Mouse (Mus musculus): ENCODE data around the gene Apol7b. TPM values are rescaled to one million over a fixed set of nuclear protein-coding genes. Genes with fewer than 3 reads are reported as not detected.
"Not testable (repeated sequence)": the region's sequence is repeated elsewhere in the genome, so short reads cannot be mapped to it uniquely, and the experiment has no call there.

Apol7b gene
- polyA plus RNA-seq, 1 experiment from 2014 or later, result not detected

DNA sequence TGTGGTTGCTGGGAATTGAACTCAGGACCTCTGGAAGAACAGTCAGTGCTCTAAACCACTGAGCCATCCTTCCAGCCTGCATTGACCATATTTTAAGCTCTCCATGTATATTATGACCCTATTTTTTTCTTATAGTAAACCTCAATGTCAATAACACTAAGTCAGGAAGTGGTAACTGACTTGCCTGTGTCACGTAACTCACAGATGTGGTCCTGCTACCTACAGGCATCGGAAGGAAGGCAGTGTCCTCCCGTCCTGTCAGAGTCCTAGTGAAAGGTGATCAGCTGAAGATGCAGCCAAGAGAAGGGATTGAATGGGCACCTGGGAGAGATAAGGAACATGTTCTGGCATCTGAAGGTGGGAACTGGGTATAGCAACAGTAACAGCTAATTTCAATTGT lies 27.6 kb downstream of the Apol7b start:
- not testable (repeated sequence) for H3K27me3 ChIP-seq; H3K4me3 ChIP-seq (replicated peaks); H3K36me3 ChIP-seq (replicated peaks); ATAC-seq (ENCODE audit: insufficient read depth); H3K4me2 ChIP-seq; H3K27ac ChIP-seq (replicated peaks); H3K9me3 ChIP-seq (replicated peaks); H3K9ac ChIP-seq; H3K4me1 ChIP-seq (replicated peaks)
- no CpG with 5 or more reads among the region's 3 CpGs for WGBS (ENCODE audit: insufficient replicate concordance)

DNA sequence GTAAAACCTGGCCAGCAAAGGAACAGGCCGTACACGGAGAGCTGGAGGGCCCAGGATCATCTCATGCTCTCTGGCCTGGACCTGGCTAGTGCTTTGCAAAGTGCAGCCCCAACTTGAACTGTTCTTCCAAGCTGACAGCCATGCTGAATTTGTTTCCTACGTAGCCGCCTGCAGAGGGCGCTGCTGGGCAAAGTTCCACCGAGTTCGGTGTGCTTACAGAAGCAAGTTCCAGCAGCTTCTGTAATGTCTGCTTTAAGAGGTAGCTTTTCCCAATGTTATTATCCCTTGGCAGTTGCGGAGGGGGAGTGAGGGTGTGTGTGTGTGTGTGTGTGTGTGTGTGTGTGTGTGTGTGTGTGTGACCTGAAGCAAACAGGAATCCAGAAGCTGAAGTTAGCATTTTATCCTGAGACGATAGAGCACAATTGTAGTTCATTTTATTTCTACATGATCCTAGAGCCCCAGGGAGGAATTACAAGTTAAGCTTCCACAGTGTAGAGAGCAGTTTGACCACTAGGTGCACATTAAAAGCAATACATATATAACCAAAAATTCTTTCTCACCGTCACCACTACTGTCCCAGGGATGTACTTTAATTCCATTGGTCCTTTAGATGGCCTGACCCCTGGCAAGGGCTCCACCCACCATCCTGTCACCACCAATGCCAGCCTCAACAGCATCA lies 30.5 kb downstream of the Apol7b start:
- H3K9me3 ChIP-seq (replicated peaks); H3K9ac ChIP-seq; H3K4me3 ChIP-seq (replicated peaks); H3K27me3 ChIP-seq; H3K4me2 ChIP-seq; ATAC-seq (ENCODE audit: insufficient read depth); H3K36me3 ChIP-seq (replicated peaks); H3K27ac ChIP-seq (replicated peaks); H3K4me1 ChIP-seq (replicated peaks): not testable (repeated sequence)
- WGBS (ENCODE audit: insufficient replicate concordance), result 9% methylated on average over 3 of the region's 10 CpGs

DNA sequence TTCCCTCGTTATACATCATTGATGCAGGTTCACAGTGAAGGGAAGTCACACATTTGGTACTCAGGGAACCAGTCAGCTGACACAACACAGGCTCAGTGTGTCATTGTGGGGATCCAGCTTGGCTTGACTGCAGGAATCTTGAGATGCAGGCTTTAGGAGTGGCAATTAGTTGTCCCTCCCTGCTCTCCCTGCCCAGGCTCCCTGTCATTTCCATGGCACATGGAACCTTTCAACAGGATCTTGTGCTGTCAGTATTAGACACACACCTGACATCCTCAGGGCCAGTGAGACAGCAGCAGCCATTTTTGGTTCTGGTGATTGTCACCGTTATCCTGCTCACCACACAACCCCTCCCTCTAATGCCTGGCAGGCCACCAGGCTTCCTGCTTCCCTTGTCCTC lies 31.6 kb downstream of the Apol7b start:
- H3K9ac ChIP-seq; H3K4me2 ChIP-seq; H3K27me3 ChIP-seq; H3K9me3 ChIP-seq (replicated peaks); ATAC-seq (ENCODE audit: insufficient read depth); H3K4me3 ChIP-seq (replicated peaks); H3K4me1 ChIP-seq (replicated peaks); H3K36me3 ChIP-seq (replicated peaks); H3K27ac ChIP-seq (replicated peaks): not testable (repeated sequence)
- WGBS (ENCODE audit: insufficient replicate concordance), result 43% methylated on average over 2 of the region's 2 CpGs

DNA sequence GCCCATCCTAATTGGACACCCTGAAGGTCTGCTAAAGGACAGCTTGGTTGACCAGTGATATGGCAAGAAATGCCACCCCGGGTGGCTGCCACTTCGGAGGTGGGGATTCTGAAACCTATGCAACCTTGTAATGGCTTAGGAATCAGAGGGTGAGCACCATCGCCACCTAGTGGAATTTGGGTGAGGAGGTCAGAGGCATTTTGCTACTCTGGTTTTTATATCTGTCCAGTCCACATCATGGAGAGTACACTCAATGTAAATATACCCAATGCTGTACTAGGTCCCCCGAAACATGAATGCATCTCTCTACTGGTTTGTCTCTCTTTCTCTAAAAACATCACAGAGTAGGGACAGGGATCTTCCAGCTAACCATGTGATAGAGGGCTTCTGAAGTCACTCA lies 34.6 kb downstream of the Apol7b start:
- H3K27ac ChIP-seq (replicated peaks); ATAC-seq (ENCODE audit: insufficient read depth); H3K36me3 ChIP-seq (replicated peaks); H3K9me3 ChIP-seq (replicated peaks); H3K4me2 ChIP-seq; H3K4me3 ChIP-seq (replicated peaks); H3K27me3 ChIP-seq; H3K4me1 ChIP-seq (replicated peaks); H3K9ac ChIP-seq: not testable (repeated sequence)
- WGBS (ENCODE audit: insufficient replicate concordance), result 18% methylated on average over 4 of the region's 4 CpGs

DNA sequence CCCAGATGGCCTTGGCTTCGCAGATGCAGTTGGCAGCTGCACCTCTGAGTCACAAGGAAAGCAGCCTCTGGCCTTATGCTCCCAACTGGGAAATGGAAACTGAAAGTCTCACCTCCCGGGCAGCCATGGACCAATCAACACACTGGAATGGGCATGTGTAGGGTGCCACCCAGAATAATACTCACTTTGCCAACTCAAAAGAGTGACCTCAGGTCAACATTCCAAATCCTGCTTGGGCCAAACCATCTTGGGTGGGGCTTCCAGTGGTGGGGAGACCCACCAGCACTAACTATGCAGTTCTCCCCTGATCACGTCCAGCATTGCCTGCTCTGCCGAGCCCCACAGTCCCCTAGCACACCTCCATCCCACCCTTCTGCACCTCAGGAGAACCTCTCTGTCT lies 36.3 kb downstream of the Apol7b start, which contains the start of gene Apol9a:
Gene Apol9a (minus strand): TSS at position 101 of the 400 bp plus-strand sequence.
- WGBS (ENCODE audit: insufficient replicate concordance), result 25% methylated on average over 1 of the region's 4 CpGs
- H3K9me3 ChIP-seq (replicated peaks); H3K4me1 ChIP-seq (replicated peaks); H3K4me3 ChIP-seq (replicated peaks); ATAC-seq (ENCODE audit: insufficient read depth); H3K27ac ChIP-seq (replicated peaks); H3K36me3 ChIP-seq (replicated peaks); H3K9ac ChIP-seq; H3K4me2 ChIP-seq; H3K27me3 ChIP-seq: not testable (repeated sequence)

DNA sequence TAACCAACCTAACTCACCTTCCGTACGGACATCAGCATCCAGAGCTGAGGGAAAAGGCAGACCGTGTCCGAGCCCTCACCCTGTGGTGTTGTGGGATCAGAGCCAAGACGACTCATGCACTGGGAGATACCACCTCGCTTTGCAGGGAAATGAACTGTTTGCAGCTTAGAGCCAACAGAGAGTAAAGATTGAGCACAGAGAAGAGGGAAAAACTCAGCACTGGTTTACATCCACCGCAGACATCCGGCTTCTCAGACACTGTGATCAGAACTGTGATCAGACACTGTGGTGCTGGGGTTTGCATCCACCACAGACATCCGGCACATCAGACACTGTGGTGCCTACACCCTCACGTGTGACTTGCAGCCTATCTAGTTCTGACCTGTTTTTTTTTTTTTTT lies 40.9 kb downstream of the Apol7b start:
- ATAC-seq (ENCODE audit: insufficient read depth); H3K4me1 ChIP-seq (replicated peaks); H3K9ac ChIP-seq; H3K27ac ChIP-seq (replicated peaks); H3K27me3 ChIP-seq; H3K9me3 ChIP-seq (replicated peaks); H3K4me3 ChIP-seq (replicated peaks); H3K4me2 ChIP-seq; H3K36me3 ChIP-seq (replicated peaks): not testable (repeated sequence)
- WGBS (ENCODE audit: insufficient replicate concordance), result 61% methylated on average over 10 of the region's 10 CpGs

DNA sequence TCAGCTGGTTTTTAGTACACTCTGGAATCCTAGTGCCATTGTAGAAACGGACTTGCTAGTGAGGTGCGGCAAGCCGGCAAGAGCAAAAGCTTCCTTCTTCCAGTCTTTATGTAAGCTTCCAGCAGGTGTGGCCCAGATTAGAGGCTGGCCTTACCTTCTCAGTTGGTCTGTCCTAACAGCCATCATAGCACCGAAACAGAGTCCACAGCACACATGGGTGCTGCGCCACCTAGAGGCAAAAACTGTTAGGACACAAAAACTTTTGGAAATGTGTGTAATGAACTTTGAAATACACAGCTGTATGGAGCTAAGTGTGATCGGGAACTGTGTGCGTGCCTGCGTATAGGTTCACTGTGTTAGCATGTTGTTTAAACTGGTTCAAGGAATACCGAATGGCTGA lies 48.3 kb downstream of the Apol7b start, which contains the start of gene Apol7a:
Gene Apol7a (minus strand): TSS at position 84 of the 400 bp plus-strand sequence.
- WGBS (ENCODE audit: insufficient replicate concordance), result 47% methylated on average over 9 of the region's 9 CpGs
- H3K9ac ChIP-seq; H3K4me3 ChIP-seq (replicated peaks); H3K27me3 ChIP-seq; H3K4me1 ChIP-seq (replicated peaks); H3K9me3 ChIP-seq (replicated peaks); H3K4me2 ChIP-seq; ATAC-seq (ENCODE audit: insufficient read depth); H3K36me3 ChIP-seq (replicated peaks): not testable (repeated sequence)
- H3K27ac ChIP-seq (replicated peaks), result peak within 1 kb of the TSS; percentile 38; the same call in 1 of the 2 replicates

DNA sequence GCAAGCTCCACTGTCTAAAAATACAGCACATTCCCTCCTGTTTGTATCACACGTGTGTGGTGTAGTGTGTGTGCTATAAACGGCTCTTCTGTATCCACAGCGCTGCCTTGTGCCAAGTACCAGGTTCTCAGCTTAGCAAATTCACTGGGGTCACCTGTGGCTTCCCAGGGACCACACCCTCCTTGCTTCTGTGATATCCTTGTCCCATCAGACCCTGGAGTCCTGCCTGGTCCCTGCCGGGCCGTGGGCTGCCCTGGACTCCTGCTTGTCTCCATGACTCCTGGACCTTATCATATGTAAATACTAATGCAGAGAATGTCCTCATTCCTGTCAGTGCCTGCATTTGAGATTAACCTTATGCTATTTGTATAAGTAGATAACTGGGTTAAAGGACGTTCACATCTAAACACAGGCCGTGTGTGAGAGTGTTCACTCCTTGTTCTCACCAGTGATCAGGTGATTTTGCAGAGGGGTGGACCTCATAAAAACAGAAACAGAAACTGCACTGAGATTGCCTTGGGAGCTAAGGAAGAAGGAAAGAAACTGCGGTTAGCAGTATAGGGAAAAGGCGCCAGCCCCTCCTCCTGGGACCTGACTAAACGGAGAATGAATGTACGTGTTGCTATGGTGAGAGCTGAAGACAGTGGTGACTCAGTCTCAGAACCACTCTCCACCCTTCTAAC lies 49.7 kb downstream of the Apol7b start:
- not testable (repeated sequence) for H3K9me3 ChIP-seq (replicated peaks); H3K27me3 ChIP-seq; H3K4me1 ChIP-seq (replicated peaks); H3K4me3 ChIP-seq (replicated peaks); H3K36me3 ChIP-seq (replicated peaks); H3K4me2 ChIP-seq; H3K9ac ChIP-seq
- H3K27ac ChIP-seq (replicated peaks), result peak overlapping the region; percentile 38; the same call in 1 of the 2 replicates
- 48% methylated on average over 11 of the region's 11 CpGs for WGBS (ENCODE audit: insufficient replicate concordance)
- peak; percentile 81 for ATAC-seq (ENCODE audit: insufficient read depth)

DNA sequence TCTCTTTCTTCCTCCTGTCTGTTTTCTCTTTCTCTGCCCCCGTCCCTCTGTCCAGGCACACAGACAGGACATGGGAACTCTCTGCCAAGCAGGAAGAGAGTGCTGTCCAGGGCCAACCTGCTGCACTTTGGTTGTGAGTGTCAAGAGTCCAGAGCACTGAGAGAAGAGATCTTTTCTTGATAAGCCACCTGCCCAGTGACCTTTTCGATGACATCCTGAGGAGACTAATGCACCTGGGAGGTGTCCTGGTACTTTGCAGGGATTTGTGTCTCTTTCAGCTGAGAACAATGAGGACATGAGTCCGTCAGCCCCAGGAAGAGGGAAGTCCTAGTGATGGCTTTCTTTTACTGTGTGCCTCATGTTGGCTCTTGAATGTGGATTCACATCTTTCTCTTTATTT lies 53.5 kb downstream of the Apol7b start:
- 34% methylated on average over 3 of the region's 3 CpGs for WGBS (ENCODE audit: insufficient replicate concordance)
- not testable (repeated sequence) for H3K4me1 ChIP-seq (replicated peaks); H3K27me3 ChIP-seq; H3K4me3 ChIP-seq (replicated peaks); H3K27ac ChIP-seq (replicated peaks); H3K9ac ChIP-seq; H3K36me3 ChIP-seq (replicated peaks); H3K9me3 ChIP-seq (replicated peaks); H3K4me2 ChIP-seq; ATAC-seq (ENCODE audit: insufficient read depth)

DNA sequence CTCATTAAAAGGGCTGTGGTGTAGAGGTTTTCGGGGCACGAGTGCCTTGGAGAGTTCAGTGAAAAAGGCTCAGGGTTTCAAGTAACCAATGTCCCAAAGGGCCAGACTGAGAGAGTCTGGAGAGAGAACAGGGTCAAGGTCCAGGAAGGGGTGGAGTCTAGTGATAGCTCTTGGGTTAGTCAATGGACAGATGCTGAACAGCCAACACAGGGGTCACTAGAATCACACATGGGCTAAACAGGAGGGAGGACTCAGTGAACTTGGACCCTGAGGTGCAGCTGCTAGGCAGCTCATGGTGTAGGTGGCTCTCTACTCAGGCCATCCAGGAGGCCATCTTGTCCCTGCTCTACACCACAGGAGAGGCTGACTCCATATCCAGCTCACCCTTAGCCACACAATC lies 59.8 kb downstream of the Apol7b start:
- H3K4me1 ChIP-seq (replicated peaks), result peaks cover 4% of the 10 kb centered on the region; the same call in 1 of the 2 replicates
- WGBS (ENCODE audit: insufficient replicate concordance), result 48% methylated on average over 2 of the region's 2 CpGs
- no peaks in the 10 kb centered on the region for H3K27me3 ChIP-seq
- ATAC-seq (ENCODE audit: insufficient read depth), result peak; percentile 51
- H3K27ac ChIP-seq (replicated peaks), result no peak overlapping the region
- H3K9ac ChIP-seq, result no peak overlapping the region
- H3K4me2 ChIP-seq, result no peak overlapping the region
- H3K9me3 ChIP-seq (replicated peaks), result no peaks in the 10 kb centered on the region
- H3K4me3 ChIP-seq (replicated peaks), result no peak overlapping the region
- H3K36me3 ChIP-seq (replicated peaks), result no peaks in the 10 kb centered on the region

DNA sequence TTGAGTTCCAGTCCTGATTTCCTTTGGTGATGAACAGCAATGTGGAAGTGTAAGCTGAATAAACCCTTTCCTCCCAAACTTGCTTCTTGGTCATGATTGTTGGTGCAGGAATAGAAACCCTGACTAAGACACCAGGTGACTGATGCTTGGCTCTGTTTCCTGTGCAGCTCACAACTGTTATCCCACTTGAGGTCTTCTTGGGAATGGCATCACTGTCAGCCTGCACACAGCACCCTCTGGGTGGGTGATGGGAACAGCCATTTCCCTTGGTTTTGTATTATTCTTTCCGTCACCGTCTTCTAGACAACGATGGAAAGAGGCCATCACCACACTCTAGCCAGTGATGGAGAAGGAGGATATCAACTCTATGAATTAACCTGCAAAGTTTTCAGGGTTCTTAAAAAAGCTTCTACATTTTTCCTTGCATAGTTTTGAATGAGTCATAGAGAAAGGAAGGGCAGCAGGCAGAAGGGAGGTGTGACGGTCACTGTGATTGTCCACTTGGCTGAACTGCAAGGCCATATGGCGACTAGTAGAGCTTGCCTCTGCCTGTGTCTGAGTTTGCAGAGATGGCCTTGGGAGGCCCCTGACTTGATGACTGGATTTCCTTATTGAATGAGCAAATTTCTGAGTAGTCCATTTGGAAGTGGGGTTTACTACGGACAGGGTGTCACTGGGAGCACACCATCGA lies 62.8 kb downstream of the Apol7b start:
- 65% methylated on average over 7 of the region's 7 CpGs for WGBS (ENCODE audit: insufficient replicate concordance)

More for the DNA sequence above, 62.8 kb downstream of the Apol7b start:
- Histone ChIP-seq H3K27ac (replicated peaks) (no peak overlapping the region), H3K9ac (no peak overlapping the region), H3K4me3 (replicated peaks) (no peak overlapping the region), H3K4me2 (no peak overlapping the region), H3K27me3 (no peaks in the 10 kb centered on the region), H3K4me1 (replicated peaks) (peaks cover 4% of the 10 kb centered on the region; the same call in 1 of the 2 replicates), H3K36me3 (replicated peaks) (no peaks in the 10 kb centered on the region), H3K9me3 (replicated peaks) (no peaks in the 10 kb centered on the region)
- ATAC-seq (ENCODE audit: insufficient read depth), result no peak

All from liver, embryonic 15.5 days (tissue).